Mouse (Mus musculus) heart, adult 2 months (tissue): ENCODE measurements around the gene Efnb3.

Experiments used
- CTCF ChIP-seq: fragments of 200-600 bp; IDR thresholded peaks from 2 replicates; pipeline ENCODE4 v1.8.1; 2022; ENCODE audit warnings: antibody characterized with exemption, mild to moderate bottlenecking, moderate library complexity
- EP300 ChIP-seq: fragments of 200-500 bp; IDR thresholded peaks from 2 replicates; pipeline ENCODE4 v1.6.1; 2011; ENCODE audit warnings: low read depth, low read length, control low read depth; ENCODE audit not compliant: insufficient read depth
- POLR2A ChIP-seq: fragments of 200-500 bp; IDR thresholded peaks from 2 replicates; pipeline ENCODE4 v1.6.1; 2011; ENCODE audit warnings: mild to moderate bottlenecking, low read depth, low read length, control low read depth; ENCODE audit not compliant: insufficient read depth

GRCm38 (mm10) chr11:69545957-69546356 lies 14.0 kb downstream of the Efnb3 start:
- no peak for TF ChIP-seq POLR2A
- TF ChIP-seq CTCF: no peak
- TF ChIP-seq EP300: no peak
